Mouse (Mus musculus): Measurements from ENCODE around the gene Ndufs1.

GRCm38 (mm10) chr1:63122005-63122404, 54.6 kb downstream of the Ndufs1 start:
- TF ChIP-seq CTCF (IDR thresholded peaks at IDR 0.05; ENCODE audit: low read depth) (no peak), EP300 (IDR thresholded peaks at IDR 0.05; ENCODE audit: low read depth) (no peak)

Data from liver, embryonic 14.5 days (tissue).